Mouse (Mus musculus): ENCODE measurements at regions not wholly inside any gene's neighbourhood (a gene's known extent, or its start where the extent isn't known, plus 50 kb on each side); places are given as distances from the start of the nearest gene placed in this dataset.

- Histone ChIP-seq H3K9ac (ENCODE audit: control insufficient read depth, low read depth, low read length, poor library complexity, severe bottlenecking) (no peak overlapping the region), H3K36me3 (ENCODE audit: control insufficient read depth in 1 of 2, insufficient read depth in 2 of 2, low read length in 2 of 2) (no peaks in the 10 kb centered on the region), H3K9me3 (replicated peaks; ENCODE audit: insufficient read depth, low read length) (no peaks in the 10 kb centered on the region), H3K79me2 (ENCODE audit: control insufficient read depth, insufficient read depth, low read length, poor library complexity) (no peaks in the 10 kb centered on the region), H3K4me1 (ENCODE audit: control insufficient read depth in 1 of 2, insufficient read depth in 2 of 2, low read length in 2 of 2) (no peaks in the 10 kb centered on the region), H3K27ac (ENCODE audit: control insufficient read depth, low read depth, low read length) (no peak overlapping the region), H3K4me3 (ENCODE audit: control insufficient read depth in 1 of 2, insufficient read depth in 1 of 2, low read depth in 2 of 2, low read length in 2 of 2) (no peak overlapping the region), H3K27me3 (ENCODE audit: control insufficient read depth in 1 of 2, insufficient read depth in 2 of 2, low read length in 2 of 2) (no peaks in the 10 kb centered on the region)
- 0 out of 2 replicates have a peak, but pooled peaks have one; percentile 12 for TF ChIP-seq ZC3H11A (IDR thresholded peaks at IDR 0.05; ENCODE audit: low read depth, low read length)
- TF ChIP-seq TCF12 (IDR thresholded peaks at IDR 0.05; ENCODE audit: low read depth, low read length): no peak
- no peak for TF ChIP-seq E2F4 (IDR thresholded peaks at IDR 0.05; ENCODE audit: borderline replicate concordance, low read depth, low read length)
- no peak for TF ChIP-seq TAL1 (IDR thresholded peaks at IDR 0.05; ENCODE audit: low read length)
- TF ChIP-seq HCFC1 (IDR thresholded peaks at IDR 0.05; ENCODE audit: low read depth, low read length): no peak
- no peak for TF ChIP-seq UBTF (IDR thresholded peaks at IDR 0.05; ENCODE audit: borderline replicate concordance, insufficient read depth, low read depth, low read length)
- TF ChIP-seq MYC (IDR thresholded peaks at IDR 0.05; ENCODE audit: low read depth, low read length): no peak
- TF ChIP-seq TBP (IDR thresholded peaks at IDR 0.05; ENCODE audit: low read depth, low read length): no peak
- TF ChIP-seq ZKSCAN1 (IDR thresholded peaks at IDR 0.05; ENCODE audit: low read depth, low read length): no peak
- TF ChIP-seq KAT2A (conservative IDR thresholded peaks at IDR 0.05; ENCODE audit: low read depth, low read length): no peak
- TF ChIP-seq USF1 (IDR thresholded peaks at IDR 0.05; ENCODE audit: low read depth, low read length): no peak
- TF ChIP-seq CTCF (IDR thresholded peaks at IDR 0.05 in 2 of 3, conservative IDR thresholded peaks at IDR 0.05 in 1 of 3; ENCODE audit: control insufficient read depth in 1 of 3, insufficient read depth in 1 of 3, low read depth in 2 of 3, low read length in 3 of 3, poor library complexity in 1 of 3, severe bottlenecking in 1 of 3): peak; percentile 38 to 57 (median 47); a peak in 5 of 6 replicates
- no peak for TF ChIP-seq CHD2 (IDR thresholded peaks at IDR 0.05; ENCODE audit: low read length)
- peak; percentile 50 for TF ChIP-seq SMC3 (IDR thresholded peaks at IDR 0.05; ENCODE audit: low read depth, low read length)
- TF ChIP-seq ZNF384 (IDR thresholded peaks at IDR 0.05; ENCODE audit: low read depth, low read length): no peak
- TF ChIP-seq RAD21 (IDR thresholded peaks at IDR 0.05; ENCODE audit: low read depth, low read length): peak; percentile 51
- no peak for TF ChIP-seq NRF1 (IDR thresholded peaks at IDR 0.05; ENCODE audit: insufficient read depth, low read depth, low read length, poor library complexity, severe bottlenecking)
- TF ChIP-seq POLR2AphosphoS2 (IDR thresholded peaks at IDR 0.05; ENCODE audit: low read length): no peak
- TF ChIP-seq BHLHE40 (IDR thresholded peaks at IDR 0.05; ENCODE audit: borderline replicate concordance, low read depth, low read length): no peak
- no peak for TF ChIP-seq MXI1 (IDR thresholded peaks at IDR 0.05; ENCODE audit: low read depth, low read length)
- no peak for TF ChIP-seq CHD1 (IDR thresholded peaks at IDR 0.05; ENCODE audit: low read depth, low read length)
- TF ChIP-seq NELFE (IDR thresholded peaks at IDR 0.05; ENCODE audit: low read depth, low read length): no peak
- no peak for TF ChIP-seq MEF2A (IDR thresholded peaks at IDR 0.05; ENCODE audit: extremely low read depth, insufficient replicate concordance, low read depth, low read length, poor library complexity, severe bottlenecking)
- TF ChIP-seq GATA1 (IDR thresholded peaks at IDR 0.05; ENCODE audit: low read depth, low read length): no peak
- no peak for TF ChIP-seq EP300 (IDR thresholded peaks at IDR 0.05; ENCODE audit: low read depth in 1 of 2, low read length in 2 of 2)
- DNase-seq (ENCODE audit: low read depth, low spot score): peak; percentile 31
Measured at GRCm38 (mm10) chr4:31419240-31419639, 544.7 kb upstream of the Map3k7 start.

All from MEL (cell line).